Mouse (Mus musculus) bone marrow macrophage, adult 2 months (primary cell): Measurements from ENCODE around the gene Hnrnpab.

Experiments
- CTCF ChIP-seq: IDR thresholded peaks from 2 replicates; pipeline ENCODE4 v1.5.1; 2012; ENCODE audit warnings: low read depth, mild to moderate bottlenecking, low read length, moderate library complexity
- POLR2A ChIP-seq: IDR thresholded peaks from 2 replicates; pipeline ENCODE4 v1.6.1; 2012; ENCODE audit warnings: mild to moderate bottlenecking, low read depth, low read length, borderline replicate concordance

DNA sequence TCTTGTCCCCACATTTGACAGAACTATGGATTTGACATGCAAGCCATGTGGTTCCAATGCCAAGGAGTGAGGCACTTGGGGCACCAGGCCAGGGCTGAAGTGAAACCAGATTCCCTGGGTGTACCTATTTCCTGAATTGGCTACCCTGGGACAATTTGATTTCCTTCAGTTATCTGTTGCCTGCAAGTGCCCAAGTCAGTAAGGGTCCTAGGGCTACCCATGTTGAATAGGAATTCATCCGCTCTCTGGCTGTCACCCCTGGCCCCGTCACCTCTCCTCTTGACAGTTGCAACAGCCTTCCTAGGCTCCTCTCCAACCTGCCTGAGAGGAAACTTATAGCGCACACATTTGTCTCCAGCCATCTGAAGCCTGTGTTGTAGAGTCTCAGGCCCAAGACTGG lies 48.2 kb upstream of the Hnrnpab start:
- TF ChIP-seq CTCF, result no peak
- TF ChIP-seq POLR2A, result no peak
